34 mouse cellular contexts compared by ENCODE assay signal in genomic region chr15:7424282-7424681, GRCm38 (mm10). TPM values are rescaled to one million over a fixed set of nuclear protein-coding genes. Genes with fewer than 3 reads are reported as not detected.
"Had no signal": no experiment of that assay in that cellular context is flagged by ENCODE, and none has a peak within 500 bp of the region (broad histone marks: within the 10 kb centered on the region; RNA-seq: fewer than 3 reads in every experiment).

No protein-coding gene starts in this region.

- H3K9me3 ChIP-seq: limb, embryonic 10.5 days; limb, embryonic 12.5 days; limb, embryonic 13.5 days; limb, embryonic 15.5 days; liver, embryonic 12.5 days; liver, embryonic 13.5 days; liver, embryonic 15.5 days; megakaryocyte, embryonic 14.5 days; midbrain, embryonic 10.5 days; midbrain, embryonic 12.5 days; midbrain, embryonic 13.5 days; midbrain, embryonic 15.5 days; neural tube, embryonic 12.5 days had no signal

- H3K27me3 ChIP-seq: limb, embryonic 12.5 days; limb, embryonic 13.5 days; limb, embryonic 15.5 days; liver, embryonic 12.5 days; liver, embryonic 13.5 days; liver, embryonic 15.5 days; megakaryocyte, embryonic 14.5 days; midbrain, embryonic 12.5 days; midbrain, embryonic 13.5 days; midbrain, embryonic 15.5 days; neural tube, embryonic 12.5 days had no signal

- ATAC-seq: liver, embryonic 12.5 days; liver, postnatal 0 days; lung, postnatal 0 days; midbrain, embryonic 13.5 days; midbrain, embryonic 15.5 days; midbrain, embryonic 16.5 days had no signal

- H3K27ac ChIP-seq: limb, embryonic 10.5 days; limb, embryonic 12.5 days; limb, embryonic 13.5 days; limb, embryonic 15.5 days; liver, embryonic 12.5 days; liver, embryonic 13.5 days; liver, embryonic 14.5 days; liver, embryonic 15.5 days; macrophage; midbrain, embryonic 10.5 days; midbrain, embryonic 12.5 days; midbrain, embryonic 13.5 days; midbrain, embryonic 15.5 days; neural tube, embryonic 12.5 days had no signal

- H3K4me2 ChIP-seq: limb, embryonic 12.5 days; limb, embryonic 13.5 days; limb, embryonic 15.5 days; liver, embryonic 11.5 days; liver, embryonic 12.5 days; liver, embryonic 13.5 days; liver, embryonic 15.5 days; lung, embryonic 14.5 days; midbrain, embryonic 11.5 days; midbrain, embryonic 12.5 days; midbrain, embryonic 13.5 days; midbrain, embryonic 15.5 days; neural tube, embryonic 12.5 days had no signal

- DNase-seq: left cerebral cortex, postnatal 4 days; liver; liver, embryonic 13.5 days; liver, postnatal 0 days; lung, adult 18-20 months; lung, adult 2 months; lung, embryonic 14.5 days; lung, postnatal 10 days; lung, postnatal 36 days; lung, postnatal 4 days; midbrain, embryonic 14.5 days had no signal

- H3K4me3 ChIP-seq: limb, embryonic 10.5 days; limb, embryonic 12.5 days; limb, embryonic 13.5 days; limb, embryonic 15.5 days; liver, embryonic 12.5 days; liver, embryonic 13.5 days; liver, embryonic 15.5 days; megakaryocyte, embryonic 14.5 days; midbrain, embryonic 10.5 days; midbrain, embryonic 12.5 days; midbrain, embryonic 13.5 days; midbrain, embryonic 15.5 days; myocyte; neural tube, embryonic 12.5 days had no signal

- H3K9ac ChIP-seq: limb, embryonic 12.5 days; limb, embryonic 13.5 days; limb, embryonic 15.5 days; liver, embryonic 12.5 days; liver, embryonic 13.5 days; liver, embryonic 14.5 days; liver, embryonic 15.5 days; liver, postnatal 0 days; lung, embryonic 14.5 days; midbrain, embryonic 12.5 days; midbrain, embryonic 13.5 days; midbrain, embryonic 15.5 days; neural tube, embryonic 12.5 days had no signal

- H3K36me3 ChIP-seq: limb, embryonic 10.5 days; limb, embryonic 12.5 days; limb, embryonic 13.5 days; limb, embryonic 15.5 days; liver, embryonic 12.5 days; liver, embryonic 13.5 days; liver, embryonic 15.5 days; midbrain, embryonic 10.5 days; midbrain, embryonic 12.5 days; midbrain, embryonic 13.5 days; midbrain, embryonic 15.5 days; neural tube, embryonic 12.5 days had no signal

- H3K4me1 ChIP-seq: limb, embryonic 10.5 days; limb, embryonic 12.5 days; limb, embryonic 13.5 days; limb, embryonic 15.5 days; liver, embryonic 12.5 days; liver, embryonic 13.5 days; liver, embryonic 15.5 days; megakaryocyte, embryonic 14.5 days; midbrain, embryonic 10.5 days; midbrain, embryonic 12.5 days; midbrain, embryonic 13.5 days; midbrain, embryonic 15.5 days; neural tube, embryonic 12.5 days had no signal

RNA-seq across cellular contexts. Expression of gene Egflam, which starts 26.1 kb away (rescaled TPM):
- total RNA-seq: megakaryocyte progenitor cell, adult 5-6 weeks; megakaryocyte, adult 5-6 weeks; megakaryocyte-erythroid progenitor cell, adult 5-6 weeks; monocyte, adult 5-6 weeks had no signal
- polyA plus RNA-seq: macrophage had no signal
